8 mouse cellular contexts compared by ENCODE assay signal in genomic region chr17:54158753-54159152, GRCm38 (mm10).
DNase-seq lines count a peak whose midpoint lies in the region; ATAC-seq lines count a peak whose summit lies in the region.
"Had no signal": no experiment of that assay in that cellular context is flagged by ENCODE, and none has a peak within 500 bp of the region (broad histone marks: within the 10 kb centered on the region; RNA-seq: fewer than 3 reads in every experiment).

No protein-coding gene starts in this region.

- no peak for DNase-seq in neural tube, embryonic 11.5 days (ENCODE audit: low spot score)
- peak; percentile 60 for DNase-seq in adrenal gland, adult 8-10 months
- peak; percentile 57 for DNase-seq in kidney, postnatal 10 days
- no peak for DNase-seq in forebrain, embryonic 11.5 days (ENCODE audit: low spot score)
- DNase-seq in forebrain, embryonic 10.5 days (ENCODE audit: extremely low spot score, low spot score) = no peak
- DNase-seq: heart, adult 11 months had no signal

- no peak overlapping the region for H3K9ac ChIP-seq in neural tube, embryonic 11.5 days (ENCODE audit: low read length)
- H3K9ac ChIP-seq in neural tube, embryonic 15.5 days (replicated peaks) = no peak overlapping the region
- no peak overlapping the region for H3K9ac ChIP-seq in stomach, embryonic 15.5 days
- no peak overlapping the region for H3K9ac ChIP-seq in forebrain, embryonic 11.5 days (ENCODE audit: low read length)

- no peak overlapping the region for H3K4me2 ChIP-seq in neural tube, embryonic 11.5 days (ENCODE audit: low read depth)
- H3K4me2 ChIP-seq in neural tube, embryonic 15.5 days = no peak overlapping the region
- H3K4me2 ChIP-seq in stomach, embryonic 15.5 days = no peak overlapping the region
- no peak overlapping the region for H3K4me2 ChIP-seq in forebrain, embryonic 11.5 days (ENCODE audit: low read depth, low read length, severe bottlenecking)

- no peaks in the 10 kb centered on the region for H3K4me1 ChIP-seq in neural tube, embryonic 11.5 days (ENCODE audit: control insufficient read depth, insufficient read depth, low read length)
- H3K4me1 ChIP-seq in neural tube, embryonic 15.5 days = no peaks in the 10 kb centered on the region
- 0 out of 2 replicates have a peak, but pooled peaks cover 3% of the 10 kb centered on the region for H3K4me1 ChIP-seq in stomach, embryonic 15.5 days
- H3K4me1 ChIP-seq in forebrain, embryonic 11.5 days (replicated peaks; ENCODE audit: control insufficient read depth, insufficient read depth, low read length) = no peaks in the 10 kb centered on the region
- no peaks in the 10 kb centered on the region for H3K4me1 ChIP-seq in forebrain, embryonic 10.5 days

- no peak overlapping the region for H3K27ac ChIP-seq in neural tube, embryonic 11.5 days (ENCODE audit: low read depth, low read length)
- no peak overlapping the region for H3K27ac ChIP-seq in neural tube, embryonic 15.5 days (replicated peaks)
- H3K27ac ChIP-seq in stomach, embryonic 15.5 days = 0 out of 2 replicates have a peak overlapping the region, but pooled peaks have one; percentile 11
- H3K27ac ChIP-seq in forebrain, embryonic 11.5 days (ENCODE audit: low read depth, low read length) = no peak overlapping the region
- no peak overlapping the region for H3K27ac ChIP-seq in forebrain, embryonic 10.5 days

- WGBS in neural tube, embryonic 11.5 days = 72% methylated on average over 4 of the region's 4 CpGs
- WGBS in neural tube, embryonic 15.5 days = 45% methylated on average over 4 of the region's 4 CpGs
- WGBS in stomach, embryonic 15.5 days = 31% methylated on average over 4 of the region's 4 CpGs
- WGBS in forebrain, embryonic 11.5 days = 85% methylated on average over 4 of the region's 4 CpGs
- WGBS in forebrain, embryonic 10.5 days = 84% methylated on average over 4 of the region's 4 CpGs

- no peak overlapping the region for H3K4me3 ChIP-seq in neural tube, embryonic 11.5 days (ENCODE audit: low read depth, low read length)
- no peak overlapping the region for H3K4me3 ChIP-seq in neural tube, embryonic 15.5 days (replicated peaks)
- H3K4me3 ChIP-seq in stomach, embryonic 15.5 days (replicated peaks) = no peak overlapping the region
- no peak overlapping the region for H3K4me3 ChIP-seq in forebrain, embryonic 11.5 days (ENCODE audit: low read depth, low read length)
- no peak overlapping the region for H3K4me3 ChIP-seq in forebrain, embryonic 10.5 days

- H3K9me3 ChIP-seq in neural tube, embryonic 11.5 days (ENCODE audit: control insufficient read depth, low read length) = no peaks in the 10 kb centered on the region
- no peaks in the 10 kb centered on the region for H3K9me3 ChIP-seq in neural tube, embryonic 15.5 days (replicated peaks)
- H3K9me3 ChIP-seq in stomach, embryonic 15.5 days = no peaks in the 10 kb centered on the region
- H3K9me3 ChIP-seq in forebrain, embryonic 11.5 days (ENCODE audit: control insufficient read depth, low read length) = no peaks in the 10 kb centered on the region
- no peaks in the 10 kb centered on the region for H3K9me3 ChIP-seq in forebrain, embryonic 10.5 days

- no peaks in the 10 kb centered on the region for H3K27me3 ChIP-seq in neural tube, embryonic 11.5 days (ENCODE audit: control insufficient read depth, insufficient read depth, low read length)
- no peaks in the 10 kb centered on the region for H3K27me3 ChIP-seq in neural tube, embryonic 15.5 days (replicated peaks)
- no peaks in the 10 kb centered on the region for H3K27me3 ChIP-seq in stomach, embryonic 15.5 days (replicated peaks)
- H3K27me3 ChIP-seq in forebrain, embryonic 11.5 days (ENCODE audit: control insufficient read depth, insufficient read depth, low read length) = no peaks in the 10 kb centered on the region
- H3K27me3 ChIP-seq in forebrain, embryonic 10.5 days (ENCODE audit: poor library complexity, severe bottlenecking) = no peaks in the 10 kb centered on the region

- ATAC-seq in neural tube, embryonic 11.5 days (ENCODE audit: insufficient read depth, low FRiP score, low TSS enrichment) = peak; percentile 39; the same call in 1 of the 2 replicates
- ATAC-seq in neural tube, embryonic 15.5 days (ENCODE audit: low FRiP score) = no peak
- ATAC-seq in stomach, embryonic 15.5 days (ENCODE audit: insufficient read depth, low FRiP score, low read depth) = peak; percentile 68; the same call in 1 of the 2 replicates
- ATAC-seq in forebrain, embryonic 11.5 days (replicated peaks; ENCODE audit: low FRiP score) = no peak

- no peaks in the 10 kb centered on the region for H3K36me3 ChIP-seq in neural tube, embryonic 11.5 days (ENCODE audit: control insufficient read depth, insufficient read depth, low read length)
- no peaks in the 10 kb centered on the region for H3K36me3 ChIP-seq in neural tube, embryonic 15.5 days
- H3K36me3 ChIP-seq in stomach, embryonic 15.5 days = no peaks in the 10 kb centered on the region
- no peaks in the 10 kb centered on the region for H3K36me3 ChIP-seq in forebrain, embryonic 11.5 days (ENCODE audit: control insufficient read depth, insufficient read depth, low read length)
- no peaks in the 10 kb centered on the region for H3K36me3 ChIP-seq in forebrain, embryonic 10.5 days (replicated peaks)

Comparison
In these comparisons a context has a peak if more than half of its experiments do, and no peak if none do; other contexts are left out.
1. ATAC-seq: peak in neural tube, embryonic 11.5 days (single experiment) and stomach, embryonic 15.5 days (single experiment); none in neural tube, embryonic 15.5 days (single experiment) and forebrain, embryonic 11.5 days (single experiment).
2. DNase-seq: peak in adrenal gland, adult 8-10 months (single experiment) and kidney, postnatal 10 days (single experiment); none in neural tube, embryonic 11.5 days (single experiment), forebrain, embryonic 11.5 days (single experiment) and forebrain, embryonic 10.5 days (single experiment).